Mouse (Mus musculus) fibroblast of lung, adult 2 months (primary cell): ENCODE data around the gene Cnksr1.

ENCODE experiments used
- DNase-seq: peaks from one replicate; pipeline ENCODE4 v3.0.0-alpha.2; 2011; ENCODE audit warnings: low read depth

The Cnksr1 gene

GRCm38 (mm10) chr4:134252911-134253721 is 14.9 kb upstream of the Cnksr1 start:
- no peak for DNase-seq

- no peak for DNase-seq
Observed at GRCm38 (mm10) chr4:134252131-134252910, 14.1 kb upstream of the Cnksr1 start.

- DNase-seq = no peak
Observed at GRCm38 (mm10) chr4:134251241-134252130, 13.3 kb upstream of the Cnksr1 start.

- DNase-seq = no peak
Observed at GRCm38 (mm10) chr4:134250930-134251240, 12.7 kb upstream of the Cnksr1 start.

GRCm38 (mm10) chr4:134250116-134250929 is 12.1 kb upstream of the Cnksr1 start:
- no peak for DNase-seq

GRCm38 (mm10) chr4:134249651-134250050 is 11.5 kb upstream of the Cnksr1 start:
- no peak for DNase-seq

- DNase-seq = no peak
Observed at GRCm38 (mm10) chr4:134246719-134247258, 8.6 kb upstream of the Cnksr1 start, which contains the start of gene Gm30191. Gm30191 (plus strand) TSS chr4:134246935.

GRCm38 (mm10) chr4:134246256-134246655 is 8.1 kb upstream of the Cnksr1 start:
- no peak for DNase-seq

- DNase-seq = peak; percentile 53
Observed at GRCm38 (mm10) chr4:134245148-134245843, 7.1 kb upstream of the Cnksr1 start, which contains the start of gene Zfp593. Zfp593 (minus strand) TSS chr4:134245592.

- no peak for DNase-seq
Observed at GRCm38 (mm10) chr4:134243516-134244250, 5.5 kb upstream of the Cnksr1 start, which contains the start of gene E130218I03Rik. E130218I03Rik (plus strand) TSS chr4:134243662.

GRCm38 (mm10) chr4:134238686-134239085 is 487 bp upstream of the Cnksr1 start:
- no peak for DNase-seq

GRCm38 (mm10) chr4:134237582-134238278 is 469 bp downstream of the Cnksr1 start:
- DNase-seq = no peak

- DNase-seq = no peak
Observed at GRCm38 (mm10) chr4:134234876-134235275, 3.3 kb downstream of the Cnksr1 start.

- no peak for DNase-seq
Observed at GRCm38 (mm10) chr4:134230431-134230830, 7.8 kb downstream of the Cnksr1 start.

GRCm38 (mm10) chr4:134227194-134227593 is 11.0 kb downstream of the Cnksr1 start, which contains the start of gene Catsper4:
Catsper4 (minus strand) TSS chr4:134227383.
- DNase-seq = no peak

GRCm38 (mm10) chr4:134222793-134223600 is 15.2 kb downstream of the Cnksr1 start:
- no peak for DNase-seq

GRCm38 (mm10) chr4:134206488-134207053 is 31.6 kb downstream of the Cnksr1 start:
- no peak for DNase-seq
